Mouse (Mus musculus) lung, postnatal 10 days (tissue): ENCODE results near the gene Htr3a.

ENCODE experiments used
- DNase-seq: peaks from one replicate; pipeline ENCODE4 v3.0.0; 2021

The Htr3a gene

GRCm38 (mm10) chr9:48910885-48911537 lies at the start of gene Htr3a:
Htr3a (minus strand) TSS chr9:48911099.
- DNase-seq, result peak; percentile 38

DNA sequence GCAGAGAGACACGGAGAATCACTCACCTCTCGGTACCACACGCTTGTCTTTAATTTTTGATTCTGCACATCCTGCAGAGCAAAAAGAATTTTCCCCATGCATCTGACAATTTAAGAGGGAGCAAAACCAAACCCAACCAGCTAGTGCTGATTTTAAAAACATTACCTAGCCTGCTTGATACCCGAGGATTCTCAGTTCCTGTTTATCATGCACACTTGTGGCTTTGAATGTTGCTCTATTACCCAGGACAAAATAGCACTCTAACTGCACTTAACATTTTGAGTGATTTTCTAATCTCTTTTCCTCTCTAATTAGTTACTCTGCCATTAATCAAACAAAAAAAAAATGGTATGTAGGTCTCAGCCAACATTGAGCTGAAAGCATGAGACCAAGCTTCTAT lies 36.7 kb upstream of the Htr3a start:
- DNase-seq, result no peak

GRCm38 (mm10) chr9:48942349-48942748 lies 31.4 kb upstream of the Htr3a start:
- DNase-seq, result no peak

- DNase-seq, result no peak
These were observed 18.5 kb upstream of the Htr3a start for GRCm38 (mm10) chr9:48929436-48929835.

- DNase-seq, result no peak
These were observed 17.9 kb upstream of the Htr3a start for GRCm38 (mm10) chr9:48928781-48929180.

DNA sequence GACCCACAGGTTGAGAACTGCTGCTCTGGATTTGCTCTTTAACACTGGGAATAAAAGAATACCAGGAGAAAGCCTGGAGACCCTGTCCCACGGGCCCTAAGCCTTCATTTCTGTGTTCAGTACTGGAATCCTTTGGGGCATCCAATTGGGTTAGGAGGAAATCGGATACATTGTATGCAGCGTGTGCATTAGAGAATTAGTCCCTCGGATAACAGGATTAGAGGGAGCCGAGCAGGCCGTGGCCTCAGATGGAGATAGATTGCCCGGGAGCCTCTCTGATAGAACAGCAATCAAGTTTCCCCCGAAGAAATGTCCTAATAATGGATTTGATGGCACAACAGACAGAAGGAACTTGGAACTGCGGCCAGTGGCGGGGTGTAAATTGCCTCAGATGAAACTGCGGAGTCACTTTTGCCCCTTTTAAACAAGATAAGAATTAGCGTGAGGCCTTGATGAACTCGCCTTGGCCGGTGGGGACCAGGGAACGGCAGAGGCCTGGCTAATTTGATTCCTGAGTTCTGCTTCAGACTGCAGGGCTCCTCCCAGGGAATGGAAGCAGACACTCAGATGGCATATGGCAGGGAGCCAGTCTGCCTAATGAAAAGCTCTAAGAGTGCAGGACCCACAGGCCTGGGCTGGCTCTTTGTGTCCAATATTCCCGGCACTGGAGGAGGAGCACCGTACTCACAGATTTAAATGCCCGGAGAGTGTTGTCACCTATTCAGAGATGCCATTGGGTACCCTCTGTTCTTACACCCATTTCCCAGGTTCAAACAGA lies 5.3 kb upstream of the Htr3a start:
- DNase-seq, result no peak

GRCm38 (mm10) chr9:48904421-48904820 lies 6.5 kb downstream of the Htr3a start:
- no peak for DNase-seq

- DNase-seq, result no peak
These were observed 7.1 kb downstream of the Htr3a start for GRCm38 (mm10) chr9:48903766-48904165.

DNA sequence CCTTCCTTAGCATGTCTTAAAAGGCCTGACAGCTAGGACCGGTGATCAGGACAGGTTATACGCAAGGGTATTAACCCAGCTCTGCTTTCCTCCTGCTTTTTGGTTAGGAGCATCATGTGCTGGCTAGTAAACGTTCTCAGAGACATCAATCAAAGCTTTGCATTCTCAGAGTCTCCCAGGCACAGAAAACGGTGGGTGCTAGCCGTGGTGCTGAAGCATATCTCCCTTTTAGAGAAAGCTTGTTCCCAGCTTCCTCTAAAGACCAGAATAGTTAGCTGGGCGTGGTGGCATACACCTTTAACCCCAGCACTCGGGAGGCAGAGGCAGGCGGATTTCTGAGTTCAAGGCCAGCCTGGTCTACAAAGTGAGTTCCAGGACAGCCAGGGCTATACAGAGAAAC lies 12.3 kb downstream of the Htr3a start:
- peak; percentile 54 for DNase-seq

DNA sequence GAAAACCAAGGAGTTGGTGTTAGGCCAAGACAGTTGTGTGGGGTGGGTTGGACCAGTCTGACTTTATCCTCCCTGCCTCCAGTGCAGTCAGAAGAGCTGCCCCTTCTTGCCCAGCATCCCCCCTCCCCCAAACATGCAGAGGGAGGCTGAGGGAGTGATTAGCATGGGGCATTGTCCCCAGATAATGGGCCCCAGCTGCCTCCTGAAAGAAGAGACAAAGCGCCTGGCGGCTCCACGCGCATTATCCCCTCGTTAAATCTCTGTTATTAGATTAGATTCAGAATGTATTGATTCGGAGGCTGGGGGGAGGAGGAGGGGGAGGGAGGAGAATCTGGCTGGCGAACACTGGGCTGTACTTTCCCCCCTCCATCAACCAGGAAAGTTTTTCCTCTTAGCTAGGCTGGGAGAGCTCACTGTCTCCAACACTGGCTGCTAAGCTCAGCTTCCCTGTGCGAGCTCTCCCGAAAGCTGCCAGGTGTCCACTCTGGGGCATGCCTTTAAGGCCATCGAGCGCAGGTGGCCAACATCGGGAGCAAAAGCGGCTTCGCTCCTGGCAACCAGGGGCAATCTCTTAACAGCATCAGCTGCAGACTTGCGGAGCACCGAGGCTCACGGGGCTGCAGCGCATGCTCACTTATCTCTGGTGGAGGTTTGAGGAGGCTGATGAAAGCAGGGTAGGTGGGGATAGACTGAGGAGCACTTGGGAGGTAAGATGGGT lies 14.9 kb downstream of the Htr3a start:
- DNase-seq, result no peak

GRCm38 (mm10) chr9:48894755-48895154 lies 16.1 kb downstream of the Htr3a start:
- no peak for DNase-seq

- DNase-seq, result peak; percentile 77
These were observed 16.9 kb downstream of the Htr3a start for GRCm38 (mm10) chr9:48893986-48894385.

GRCm38 (mm10) chr9:48889093-48889492 lies 21.8 kb downstream of the Htr3a start:
- no peak for DNase-seq

DNA sequence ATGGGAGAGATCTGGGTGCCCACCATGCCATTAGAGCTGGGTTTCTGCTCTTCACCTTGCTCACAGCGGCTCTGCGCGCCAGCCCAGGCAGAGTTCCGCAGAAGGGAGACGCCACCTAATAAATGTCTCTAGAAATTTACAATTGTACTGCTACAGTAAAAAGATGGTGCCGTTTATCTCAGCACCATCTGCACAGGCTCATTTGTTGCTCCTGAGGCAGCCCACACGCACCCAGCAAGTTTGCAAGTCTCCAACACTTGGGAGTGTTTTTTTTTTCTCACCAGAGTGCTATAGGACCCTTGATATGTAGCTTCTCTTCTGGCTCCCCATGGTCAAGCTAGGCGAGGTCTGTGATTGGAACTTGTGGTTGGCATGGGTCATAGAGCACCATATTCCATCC lies 38.0 kb downstream of the Htr3a start:
- no peak for DNase-seq

- no peak for DNase-seq
These were observed 44.3 kb downstream of the Htr3a start for GRCm38 (mm10) chr9:48866523-48867121.

- DNase-seq, result no peak
These were observed 45.7 kb downstream of the Htr3a start for GRCm38 (mm10) chr9:48865235-48865634.

DNA sequence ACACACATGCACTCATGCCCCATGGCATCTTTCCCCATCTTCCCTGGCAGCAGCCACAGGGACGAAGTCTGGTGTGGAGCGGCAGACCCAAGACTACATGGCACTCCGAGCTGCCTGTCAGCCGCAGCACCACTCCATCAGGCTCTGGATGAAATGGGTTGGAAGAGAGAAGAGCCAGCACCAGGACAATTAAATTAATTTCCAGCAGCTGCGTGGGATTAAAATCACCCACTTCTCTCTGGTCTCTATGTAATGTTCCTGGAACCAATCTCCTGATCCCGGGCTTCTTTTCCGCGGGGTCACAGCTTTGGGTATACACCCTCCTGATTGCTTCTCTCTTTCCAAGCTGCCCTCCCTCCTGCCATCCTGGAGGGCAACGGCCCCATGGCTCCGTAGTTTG lies 49.4 kb downstream of the Htr3a start:
- DNase-seq, result peak; percentile 57

DNA sequence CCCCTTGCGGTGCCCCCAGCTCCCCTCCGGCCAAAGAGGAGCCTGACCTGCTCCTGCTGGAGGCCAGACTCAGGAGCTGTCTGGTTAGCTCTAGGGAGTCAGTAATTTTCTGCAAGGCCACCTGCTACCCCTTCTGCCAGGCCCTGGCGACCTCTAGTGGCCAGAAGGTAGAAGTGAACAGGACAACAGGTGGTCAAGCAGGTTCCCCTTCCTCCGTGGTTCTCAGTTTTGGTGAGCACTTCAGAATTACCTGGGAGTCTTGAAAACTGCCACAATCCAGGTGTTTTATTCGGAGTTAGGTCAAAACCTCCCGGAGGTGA lies 50.4 kb downstream of the Htr3a start:
- peak; percentile 81 for DNase-seq

DNA sequence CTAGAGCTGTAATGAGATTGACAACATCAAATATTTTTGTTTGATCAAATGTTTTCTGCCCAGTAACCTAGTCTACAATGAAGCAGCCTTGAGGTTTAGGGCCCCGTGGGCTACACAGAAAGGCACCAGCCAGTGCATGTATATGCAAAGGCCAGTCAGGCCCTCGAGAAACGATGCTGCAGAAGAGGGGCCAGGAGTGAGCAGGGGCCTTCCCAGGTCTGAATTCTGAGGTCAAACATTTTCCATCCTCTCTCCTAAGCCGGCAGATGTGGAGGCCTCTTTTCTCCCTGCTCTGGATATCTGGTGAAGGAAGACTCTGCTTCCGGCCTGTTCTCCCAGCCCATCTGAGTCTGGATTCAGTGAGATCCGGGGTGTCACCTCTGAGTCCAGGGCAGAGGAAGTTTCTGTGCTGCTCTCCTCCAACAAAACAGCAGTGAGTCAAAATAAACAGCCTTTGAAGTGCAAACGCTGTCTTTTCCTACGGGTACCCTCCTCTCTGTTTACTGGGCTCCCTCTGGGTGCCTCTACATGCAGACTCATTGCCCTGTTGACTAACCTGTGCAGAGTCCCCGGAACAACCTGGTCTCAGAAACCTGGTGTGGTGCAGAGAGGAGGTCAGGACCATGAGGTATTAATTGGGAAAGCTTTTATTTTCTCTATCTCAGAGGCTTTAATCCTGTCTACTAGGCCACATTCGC lies 50.9 kb downstream of the Htr3a start:
- no peak for DNase-seq

DNA sequence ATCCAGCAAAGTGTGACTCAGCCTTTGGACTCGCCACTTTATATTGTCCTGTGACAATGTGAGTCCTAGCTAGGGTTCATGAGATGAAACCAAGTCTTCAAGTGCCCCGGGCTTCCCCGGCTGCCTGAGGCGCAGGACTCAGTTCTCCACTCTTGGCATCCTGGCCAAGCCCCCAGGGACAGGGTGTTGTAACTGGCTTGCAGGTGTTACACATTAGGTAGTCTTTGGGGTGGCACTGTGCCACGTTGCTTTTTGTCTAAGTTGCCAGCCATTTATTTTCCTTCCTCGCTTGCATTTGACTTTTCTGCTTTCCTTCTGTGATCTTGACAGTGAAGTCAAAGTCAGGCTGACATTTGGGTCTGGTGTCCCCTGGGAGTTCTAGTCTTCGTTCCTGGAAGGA lies 53.0 kb downstream of the Htr3a start:
- DNase-seq, result no peak

DNA sequence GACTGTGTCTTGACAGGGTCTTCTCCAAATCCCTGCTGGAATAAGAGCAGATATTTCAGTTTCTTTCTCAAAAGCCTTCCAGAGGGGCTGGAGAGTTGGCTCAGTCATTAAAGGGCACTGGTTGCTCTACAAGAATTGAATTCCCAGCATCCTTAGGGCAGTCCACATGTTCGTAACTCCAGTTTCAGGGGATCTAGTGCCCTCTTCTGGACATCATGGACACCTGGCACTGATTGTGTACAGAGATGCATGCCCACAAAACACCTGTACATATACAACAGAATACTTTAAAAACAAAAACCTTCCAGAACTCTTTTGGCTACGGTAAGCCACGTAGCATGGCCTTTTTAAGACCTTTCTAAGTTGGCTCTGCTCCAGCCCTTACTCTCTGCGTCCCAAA lies 54.7 kb downstream of the Htr3a start:
- no peak for DNase-seq

DNA sequence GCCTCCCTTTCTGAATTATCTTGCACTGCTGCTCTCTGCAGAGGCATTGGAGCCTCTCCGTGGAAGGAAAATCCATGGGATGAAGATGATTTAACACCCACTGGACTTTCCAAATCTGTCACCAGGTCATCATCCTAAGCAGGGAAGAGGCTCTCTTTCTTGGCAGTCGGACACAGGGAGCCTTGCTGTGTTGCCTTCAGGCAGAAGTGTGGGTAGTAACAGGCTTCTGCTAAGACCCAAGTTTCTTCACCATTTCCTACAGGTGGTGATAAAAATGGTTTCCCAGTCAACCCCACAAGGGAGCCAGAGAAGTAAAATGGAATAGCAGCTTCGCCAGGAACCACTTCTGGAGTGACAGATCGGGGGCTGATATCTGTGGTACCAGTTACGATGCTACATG lies 61.4 kb downstream of the Htr3a start:
- no peak for DNase-seq
